In the genomic region with DNA sequence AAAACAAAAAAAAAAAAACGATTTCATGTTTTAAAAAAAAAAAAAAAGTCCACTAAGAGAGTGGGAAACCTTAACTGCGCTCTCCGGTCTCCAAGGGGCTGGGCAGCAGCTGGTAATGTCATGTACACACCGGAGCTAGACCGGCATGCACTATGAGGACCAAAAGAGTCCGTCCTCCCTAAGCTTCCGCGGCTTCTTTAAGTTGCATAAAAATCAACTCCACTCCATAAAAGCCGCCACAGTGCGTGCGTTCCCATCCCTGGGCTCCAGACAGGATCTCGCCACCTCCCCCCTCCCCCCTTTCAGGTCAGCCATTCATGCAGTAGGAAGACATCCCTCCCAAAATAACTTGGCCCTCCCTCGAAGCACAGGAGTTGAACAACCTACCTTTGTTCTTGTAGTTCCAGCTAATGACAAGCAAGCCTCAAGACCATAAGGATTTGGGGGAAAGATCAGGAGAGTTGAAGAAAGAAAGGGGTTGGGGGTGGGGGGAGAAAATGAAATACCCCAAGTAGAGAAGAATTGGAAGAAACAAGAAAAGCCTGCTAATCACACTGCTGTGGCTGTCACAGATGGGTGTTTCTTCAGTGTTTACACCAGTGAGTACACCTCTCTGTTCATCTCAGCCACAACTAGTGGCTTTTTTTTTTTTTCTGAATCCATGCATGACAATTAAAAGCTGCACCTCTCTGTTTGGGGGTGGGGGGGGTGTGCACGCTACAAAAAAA, we compare ENCODE assay signal across 9 mouse cellular contexts.
DNase-seq lines count a peak whose midpoint lies in the region; ATAC-seq and TF ChIP-seq lines count a peak whose summit lies in the region.
"Had no signal": no experiment of that assay in that cellular context is flagged by ENCODE, and none has a peak within 500 bp of the region (broad histone marks: within the 10 kb centered on the region; RNA-seq: fewer than 3 reads in every experiment).

No protein-coding gene starts in this region.

- no peaks in the 10 kb centered on the region for H3K36me3 ChIP-seq in kidney, adult 2 months (ENCODE audit: control insufficient read depth, insufficient read depth, low read length)
- H3K36me3 ChIP-seq in forebrain, postnatal 0 days (ENCODE audit: insufficient read depth), result no peaks in the 10 kb centered on the region
- no peaks in the 10 kb centered on the region for H3K36me3 ChIP-seq in limb, embryonic 13.5 days

- no peaks in the 10 kb centered on the region for H3K9me3 ChIP-seq in forebrain, postnatal 0 days (ENCODE audit: low read length)
- no peaks in the 10 kb centered on the region for H3K9me3 ChIP-seq in limb, embryonic 13.5 days

- H3K27ac ChIP-seq in kidney, adult 2 months (ENCODE audit: insufficient read depth, low read depth, low read length), result no peak overlapping the region
- peak overlapping the region; percentile 37 for H3K27ac ChIP-seq in forebrain, postnatal 0 days (ENCODE audit: low read depth, low read length)
- no peak overlapping the region; the same call in 1 of the 2 replicates for H3K27ac ChIP-seq in limb, embryonic 13.5 days

- 29% methylated on average over 14 of the region's 14 CpGs for WGBS in kidney, adult 2 months
- WGBS in forebrain, postnatal 0 days, result 5% methylated on average over 14 of the region's 14 CpGs
- WGBS in limb, embryonic 13.5 days, result 3% methylated on average over 14 of the region's 14 CpGs

- peak; percentile 40 for DNase-seq in kidney, postnatal 10 days
- DNase-seq in kidney, adult 2 months, result no peak
- DNase-seq in forebrain, postnatal 0 days, result peak; percentile 52
- peak; percentile 55 for DNase-seq in retina, embryonic 14.5 days (ENCODE audit: low spot score)
- DNase-seq in thymus, postnatal 4 days, result no peak
- DNase-seq in left cerebral cortex, postnatal 36 days (ENCODE audit: low spot score in 2 of 2), result no peak
- DNase-seq in layer of hippocampus, adult 18-20 months (ENCODE audit: low spot score in 2 of 2), result no peak
- DNase-seq: gastrocnemius, postnatal 10 days had no signal

- no peaks in the 10 kb centered on the region for H3K27me3 ChIP-seq in kidney, adult 2 months (replicated peaks; ENCODE audit: control insufficient read depth, insufficient read depth, low read length)
- H3K27me3 ChIP-seq in forebrain, postnatal 0 days (ENCODE audit: insufficient read depth, low read length), result no peaks in the 10 kb centered on the region; the same call in 1 of the 2 replicates
- H3K27me3 ChIP-seq in limb, embryonic 13.5 days, result no peaks in the 10 kb centered on the region

- peak overlapping the region; percentile 33 for H3K9ac ChIP-seq in forebrain, postnatal 0 days
- H3K9ac ChIP-seq in limb, embryonic 13.5 days, result peak overlapping the region; percentile 35; the same call in 1 of the 2 replicates

- no peak for TF ChIP-seq CTCF in kidney, adult 2 months (conservative IDR thresholded peaks at IDR 0.05; ENCODE audit: insufficient read depth, insufficient read length, low read depth, low read length)
- no peak for TF ChIP-seq CTCF in forebrain, postnatal 0 days (IDR thresholded peaks at IDR 0.05; ENCODE audit: low read depth)

- ATAC-seq in forebrain, postnatal 0 days, result peak; percentile 20; the same call in 1 of the 2 replicates
- ATAC-seq in limb, embryonic 13.5 days (ENCODE audit: low FRiP score, low read depth), result no peak

- H3K4me2 ChIP-seq in forebrain, postnatal 0 days (ENCODE audit: low read depth), result peak overlapping the region; percentile 29; the same call in 1 of the 2 replicates
- peak overlapping the region; percentile 62 for H3K4me2 ChIP-seq in limb, embryonic 13.5 days (replicated peaks)

- H3K4me3 ChIP-seq in kidney, adult 2 months (ENCODE audit: insufficient read depth, low read depth, low read length), result no peak overlapping the region
- H3K4me3 ChIP-seq in forebrain, postnatal 0 days (ENCODE audit: low read depth, low read length), result peak overlapping the region; percentile 20
- peak overlapping the region; percentile 29 for H3K4me3 ChIP-seq in limb, embryonic 13.5 days

- no peak for TF ChIP-seq POLR2A in kidney, adult 2 months (IDR thresholded peaks at IDR 0.05; ENCODE audit: low read depth, low read length)

- intact Hi-C loops in left cerebral cortex, postnatal 36 days (cut with DNase I), result no loop called here

- no peaks in the 10 kb centered on the region for H3K4me1 ChIP-seq in kidney, adult 2 months (ENCODE audit: control insufficient read depth, insufficient read depth, low read length)
- peaks cover 15% of the 10 kb centered on the region for H3K4me1 ChIP-seq in forebrain, postnatal 0 days (ENCODE audit: insufficient read depth)
- H3K4me1 ChIP-seq in limb, embryonic 13.5 days, result peaks cover 57% of the 10 kb centered on the region

Comparison
In these comparisons a context has a peak if more than half of its experiments do, and no peak if none do; other contexts are left out.
1. DNase-seq: peak in kidney, postnatal 10 days (single experiment), forebrain, postnatal 0 days (single experiment) and retina, embryonic 14.5 days (single experiment); none in kidney, adult 2 months (single experiment), thymus, postnatal 4 days (single experiment), left cerebral cortex, postnatal 36 days (0 of 2) and layer of hippocampus, adult 18-20 months (0 of 2).